Mouse (Mus musculus) megakaryocyte, embryonic 14.5 days (primary cell): ENCODE data around the gene Tmem267.

Experiments
- FLI1 ChIP-seq: IDR thresholded peaks from 2 replicates; pipeline ENCODE4 v1.6.1; 2012; ENCODE audit warnings: low read length, inconsistent platforms, mixed read lengths
- GATA1 ChIP-seq: IDR thresholded peaks from 3 replicates; pipeline ENCODE4 v1.6.1; 2012; ENCODE audit warnings: mixed read lengths, low read length, inconsistent platforms, borderline replicate concordance

- TF ChIP-seq GATA1 = no peak
- no peak for TF ChIP-seq FLI1
Observed at GRCm38 (mm10) chr13:119631482-119632155, 143.8 kb downstream of the Tmem267 start.
